Mouse (Mus musculus) stomach, embryonic 14.5 days (tissue): ENCODE results near the gene Gm3667. TPM values are rescaled to one million over a fixed set of nuclear protein-coding genes. Genes with fewer than 3 reads are reported as not detected.
"Not testable (repeated sequence)": the region's sequence is repeated elsewhere in the genome, so short reads cannot be mapped to it uniquely, and the experiment has no call there.

Experiments used
- ATAC-seq: fragments of 200-750 bp; cut with Nextera tagmentation; 2 replicates; pipeline ENCODE4 v1.8.0; 2017; ENCODE audit warnings: low read depth, moderate TSS enrichment; ENCODE audit not compliant: insufficient number of reproducible peaks, insufficient read depth, low FRiP score
- H3K27ac ChIP-seq: fragments of 300-500 bp; sonication (generic); 2 replicates; pipeline ENCODE4 v1.5.1; 2014; ENCODE audit warnings: mild to moderate bottlenecking, low read length, moderate library complexity, mixed read lengths
- H3K27me3 ChIP-seq: fragments of 300-500 bp; sonication (generic); 2 replicates; pipeline ENCODE4 v1.6.1; 2014; ENCODE audit warnings: low read length, control low read depth, mixed read lengths; ENCODE audit not compliant: control insufficient read depth, insufficient read depth
- H3K36me3 ChIP-seq: fragments of 300-500 bp; sonication (generic); 2 replicates; pipeline ENCODE4 v1.6.1; 2014; ENCODE audit warnings: mild to moderate bottlenecking, control low read depth, low read length, moderate library complexity, mixed read lengths; ENCODE audit not compliant: control insufficient read depth, insufficient read depth
- H3K4me1 ChIP-seq: fragments of 300-500 bp; sonication (generic); 2 replicates; pipeline ENCODE4 v1.6.1; 2014; ENCODE audit warnings: low read length, control low read depth, mixed read lengths; ENCODE audit not compliant: control insufficient read depth, insufficient read depth
- H3K4me2 ChIP-seq: fragments of 300-500 bp; sonication (generic); replicated peaks from 2 replicates; pipeline ENCODE4 v1.6.1; 2014; ENCODE audit warnings: low read depth, low read length, control low read depth
- H3K4me3 ChIP-seq: fragments of 300-500 bp; sonication (generic); 2 replicates; pipeline ENCODE4 v1.5.1; 2014; ENCODE audit warnings: low read depth, low read length, control low read depth
- H3K9ac ChIP-seq: fragments of 300-500 bp; sonication (generic); replicated peaks from 2 replicates; pipeline ENCODE4 v1.6.1; 2014; ENCODE audit warnings: low read depth, mild to moderate bottlenecking, control low read depth, low read length, moderate library complexity, mixed read lengths
- H3K9me3 ChIP-seq: fragments of 300-500 bp; sonication (generic); 2 replicates; pipeline ENCODE4 v1.6.1; 2016; ENCODE audit warnings: low read depth, low read length, control low read depth; ENCODE audit not compliant: control insufficient read depth
- WGBS: fragments of 180-500 bp; shearing (Covaris S2); extraction: QIAGEN DNeasy Blood & Tissue Kit; methylation state at CpG from one replicate; pipeline ENCODE4 v1.1.7; 2014; 5-methylcytosine and 5-hydroxymethylcytosine counted together
- polyA plus RNA-seq: library from polyadenylated mRNA; unstranded; fragments of >200 nt; fragmentation: Nextera tagmentation; extraction: Ambion mirVana; gene quantifications from 2 replicates; pipeline ENCODE4 v1.2.1, GENCODE M21; 2014

Gm3667 gene
- polyA plus RNA-seq = 2.1 and 2.2 TPM in 2 replicates

- not testable (repeated sequence) for H3K27ac ChIP-seq, H3K36me3 ChIP-seq, H3K4me1 ChIP-seq, H3K27me3 ChIP-seq, ATAC-seq, H3K9me3 ChIP-seq, H3K9ac ChIP-seq
- 0% methylated on average over 25 of the region's 43 CpGs for WGBS
- Histone ChIP-seq H3K4me3 (peak within 1 kb of the TSS; percentile 28), H3K4me2 (peak within 1 kb of the TSS; percentile 39)
These were observed at the start of gene Gm3667 for GRCm38 (mm10) chr14:6889521-6890012. TSS of gene Gm3667 (minus strand) at chr14:6889962.

GRCm38 (mm10) chr14:6899881-6900280 lies 10.1 kb upstream of the Gm3667 start:
- not testable (repeated sequence) for H3K4me2 ChIP-seq, ATAC-seq, H3K9me3 ChIP-seq, H3K4me1 ChIP-seq, H3K27ac ChIP-seq, H3K4me3 ChIP-seq, H3K9ac ChIP-seq, H3K36me3 ChIP-seq, H3K27me3 ChIP-seq
- 93% methylated on average over 15 of the region's 24 CpGs for WGBS

GRCm38 (mm10) chr14:6888811-6889210 lies 951 bp downstream of the Gm3667 start:
- not testable (repeated sequence) for H3K9ac ChIP-seq, H3K36me3 ChIP-seq, ATAC-seq, H3K4me3 ChIP-seq, H3K27me3 ChIP-seq, H3K9me3 ChIP-seq, H3K4me1 ChIP-seq, H3K27ac ChIP-seq
- peak overlapping the region; percentile 39; the same call in 1 of the 2 replicates for H3K4me2 ChIP-seq
- 9% methylated on average over 4 of the region's 5 CpGs for WGBS

DNA sequence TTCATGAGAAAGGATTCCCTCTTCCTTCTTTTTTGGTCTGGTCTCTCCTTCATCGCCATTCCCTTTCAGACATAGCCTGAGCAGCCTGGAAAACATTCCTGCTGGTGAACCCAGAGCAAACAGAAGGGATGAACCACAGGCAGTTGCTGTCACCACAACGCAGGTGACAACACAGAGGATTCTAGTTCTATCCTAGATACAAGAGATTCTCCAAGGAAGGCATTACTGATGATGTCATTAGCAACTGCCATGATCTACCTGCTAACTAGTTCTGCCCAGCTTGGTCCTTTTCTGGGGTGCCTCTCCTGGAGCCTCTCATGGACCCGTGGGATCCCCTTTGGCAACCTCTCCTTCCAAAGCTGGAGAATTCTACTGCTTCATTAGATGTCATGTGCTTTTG lies 49.6 kb downstream of the Gm3667 start, which contains the start of gene Gm3642:
Gene Gm3642 (minus strand): TSS at position 101 of the 400 bp plus-strand sequence.
- H3K4me1 ChIP-seq, H3K9ac ChIP-seq, H3K9me3 ChIP-seq, H3K36me3 ChIP-seq, H3K4me3 ChIP-seq, ATAC-seq, H3K27ac ChIP-seq, H3K4me2 ChIP-seq, H3K27me3 ChIP-seq: not testable (repeated sequence)
- no CpG with 5 or more reads among the region's 3 CpGs for WGBS

- not testable (repeated sequence) for ATAC-seq, H3K4me1 ChIP-seq, H3K9ac ChIP-seq, H3K9me3 ChIP-seq, H3K4me3 ChIP-seq, H3K27me3 ChIP-seq, H3K36me3 ChIP-seq, H3K4me2 ChIP-seq, H3K27ac ChIP-seq
- 88% methylated on average over 3 of the region's 3 CpGs for whole genome bisulfite sequencing
These were observed 66.5 kb downstream of the Gm3667 start for GRCm38 (mm10) chr14:6823297-6823696.

Other genes starting within 250 kb of the Gm3667 start
- gene Gm10251, start 205.8 kb downstream of the Gm3667 start, polyA plus RNA-seq = not detected in 2 replicates
- not detected in 2 replicates for gene Gm8050, start 169.7 kb downstream of the Gm3667 start, polyA plus RNA-seq
- gene Gm3636, start 147.6 kb downstream of the Gm3667 start, polyA plus RNA-seq = 5.7 and 8.9 TPM in 2 replicates
- gene Gm8362, start 115.6 kb downstream of the Gm3667 start, polyA plus RNA-seq = not detected in 2 replicates
- gene Gm3642, start 49.7 kb downstream of the Gm3667 start, polyA plus RNA-seq = not detected in 2 replicates
- gene Gm6356, start 83.9 kb upstream of the Gm3667 start, polyA plus RNA-seq = not detected in 2 replicates
- gene Gm10406, start 137.5 kb upstream of the Gm3667 start, polyA plus RNA-seq = 1.8 and 2.3 TPM in 2 replicates
- gene Gm3685, start 155.0 kb upstream of the Gm3667 start, polyA plus RNA-seq = not detected in 2 replicates
- gene Gm3696, start 210.7 kb upstream of the Gm3667 start, polyA plus RNA-seq = 2.1 and 2.9 TPM in 2 replicates
- not detected in 2 replicates for gene Gm6676, start 235.4 kb upstream of the Gm3667 start, polyA plus RNA-seq